Mouse (Mus musculus) lung, postnatal 4 days (tissue): ENCODE measurements at regions not wholly inside any gene's neighbourhood (a gene's known extent, or its start where the extent isn't known, plus 50 kb on each side); places are given as distances from the start of the nearest gene placed in this dataset.

ENCODE experiments used
- DNase-seq, 2 experiments: peaks; one replicate each; pipeline ENCODE4 v3.0.0; 2021

- peak; percentile 50 to 67 for DNase-seq
Measured at GRCm38 (mm10) chr2:93135324-93135723, 52.0 kb upstream of the Trp53i11 start.

GRCm38 (mm10) chr2:93133301-93133971 is 53.9 kb upstream of the Trp53i11 start:
- DNase-seq: no peak

GRCm38 (mm10) chr2:93131825-93132623 is 55.3 kb upstream of the Trp53i11 start:
- peak; percentile 81 to 89 for DNase-seq

GRCm38 (mm10) chr2:93131236-93131635 is 56.1 kb upstream of the Trp53i11 start:
- DNase-seq: no peak

- no peak for DNase-seq
Measured at GRCm38 (mm10) chr2:93129176-93129575, 58.2 kb upstream of the Trp53i11 start.

- peak; percentile 87 to 92 for DNase-seq
Measured at GRCm38 (mm10) chr2:93126595-93127165, 60.7 kb upstream of the Trp53i11 start.

- DNase-seq: no peak
Measured at GRCm38 (mm10) chr2:93126112-93126511, 61.2 kb upstream of the Trp53i11 start.

- DNase-seq: no peak
Measured at GRCm38 (mm10) chr2:93124866-93125467, 62.4 kb upstream of the Trp53i11 start.

GRCm38 (mm10) chr2:93123829-93124228 is 63.5 kb upstream of the Trp53i11 start:
- no peak for DNase-seq

- no peak for DNase-seq
Measured at GRCm38 (mm10) chr2:93120386-93120785, 67.0 kb upstream of the Trp53i11 start.

GRCm38 (mm10) chr2:93119001-93119400 is 68.3 kb upstream of the Trp53i11 start:
- DNase-seq: no peak

- no peak for DNase-seq
Measured at GRCm38 (mm10) chr2:93115303-93115702, 69.3 kb upstream of the Prdm11 start.

GRCm38 (mm10) chr2:93113929-93114328 is 68.0 kb upstream of the Prdm11 start:
- DNase-seq: no peak

- peak in 1 of 2 experiments; percentile 9 for DNase-seq
Measured at GRCm38 (mm10) chr2:93112320-93112719, 66.4 kb upstream of the Prdm11 start.

GRCm38 (mm10) chr2:93110898-93111297 is 64.9 kb upstream of the Prdm11 start:
- no peak for DNase-seq

- no peak for DNase-seq
Measured at GRCm38 (mm10) chr2:93106581-93106980, 60.6 kb upstream of the Prdm11 start.

GRCm38 (mm10) chr2:93101991-93102390 is 56.0 kb upstream of the Prdm11 start:
- DNase-seq: no peak

GRCm38 (mm10) chr2:93099780-93100179 is 53.8 kb upstream of the Prdm11 start:
- DNase-seq: no peak

GRCm38 (mm10) chr2:93097016-93097415 is 51.0 kb upstream of the Prdm11 start:
- no peak for DNase-seq

- no peak for DNase-seq
Measured at GRCm38 (mm10) chr2:93096078-93096729, 50.2 kb upstream of the Prdm11 start.
